Mouse (Mus musculus): Measurements from ENCODE around the gene Zfp991. TPM values are rescaled to one million over a fixed set of nuclear protein-coding genes. Genes with fewer than 3 reads are reported as not detected.
A peak's percentile ranks its signal among the peaks of the same experiment; 100 is the strongest.
"Not testable (repeated sequence)": the region's sequence is repeated elsewhere in the genome, so short reads cannot be mapped to it uniquely, and the experiment has no call there.

The Zfp991 gene
- total RNA-seq (2015) (54.7 and 64.7 TPM in 2 replicates), total RNA-seq (2017) (28.4 and 37.4 TPM in 2 replicates)

DNA sequence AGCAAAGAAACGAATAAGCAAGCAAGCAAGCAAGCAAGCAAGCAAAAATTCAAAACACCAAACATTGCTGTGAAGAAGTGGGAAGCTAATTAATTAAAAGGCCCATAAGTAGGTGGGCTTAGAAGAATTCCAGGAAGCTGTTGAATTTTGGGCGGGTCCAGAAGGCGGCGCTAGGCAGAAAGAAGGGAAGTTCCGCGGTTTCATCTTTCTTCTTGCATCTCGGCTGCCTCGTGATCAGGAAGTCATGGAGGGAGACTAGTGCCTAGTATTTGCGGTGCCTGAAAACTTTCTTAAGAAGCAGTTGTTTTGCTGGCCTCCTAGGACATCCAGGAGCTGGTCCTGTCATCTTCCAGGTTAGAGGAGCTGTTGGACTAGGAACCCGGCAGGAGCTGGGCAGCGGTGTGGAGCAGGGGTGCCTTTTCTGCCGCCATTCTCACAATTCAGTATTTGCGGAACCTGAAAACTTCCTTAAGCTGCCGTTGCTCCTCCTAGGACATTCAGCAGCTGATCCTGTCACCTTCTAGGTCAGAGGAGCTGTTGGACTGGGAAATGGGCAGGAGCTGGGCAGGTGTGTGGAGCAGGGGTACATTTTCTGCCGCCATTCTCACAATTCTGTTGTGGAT is at the start of gene Zfp991:
Gene Zfp991, plus strand, starts transcription at position 202 of the 623 bp plus-strand sequence.
- ATAC-seq (replicated peaks; ENCODE audit: poor library complexity) = peak; percentile 97

GRCm38 (mm10) chr4:147095641-147096040 is 36.2 kb upstream of the Zfp991 start:
- not testable (repeated sequence) for ATAC-seq (replicated peaks; ENCODE audit: poor library complexity)

DNA sequence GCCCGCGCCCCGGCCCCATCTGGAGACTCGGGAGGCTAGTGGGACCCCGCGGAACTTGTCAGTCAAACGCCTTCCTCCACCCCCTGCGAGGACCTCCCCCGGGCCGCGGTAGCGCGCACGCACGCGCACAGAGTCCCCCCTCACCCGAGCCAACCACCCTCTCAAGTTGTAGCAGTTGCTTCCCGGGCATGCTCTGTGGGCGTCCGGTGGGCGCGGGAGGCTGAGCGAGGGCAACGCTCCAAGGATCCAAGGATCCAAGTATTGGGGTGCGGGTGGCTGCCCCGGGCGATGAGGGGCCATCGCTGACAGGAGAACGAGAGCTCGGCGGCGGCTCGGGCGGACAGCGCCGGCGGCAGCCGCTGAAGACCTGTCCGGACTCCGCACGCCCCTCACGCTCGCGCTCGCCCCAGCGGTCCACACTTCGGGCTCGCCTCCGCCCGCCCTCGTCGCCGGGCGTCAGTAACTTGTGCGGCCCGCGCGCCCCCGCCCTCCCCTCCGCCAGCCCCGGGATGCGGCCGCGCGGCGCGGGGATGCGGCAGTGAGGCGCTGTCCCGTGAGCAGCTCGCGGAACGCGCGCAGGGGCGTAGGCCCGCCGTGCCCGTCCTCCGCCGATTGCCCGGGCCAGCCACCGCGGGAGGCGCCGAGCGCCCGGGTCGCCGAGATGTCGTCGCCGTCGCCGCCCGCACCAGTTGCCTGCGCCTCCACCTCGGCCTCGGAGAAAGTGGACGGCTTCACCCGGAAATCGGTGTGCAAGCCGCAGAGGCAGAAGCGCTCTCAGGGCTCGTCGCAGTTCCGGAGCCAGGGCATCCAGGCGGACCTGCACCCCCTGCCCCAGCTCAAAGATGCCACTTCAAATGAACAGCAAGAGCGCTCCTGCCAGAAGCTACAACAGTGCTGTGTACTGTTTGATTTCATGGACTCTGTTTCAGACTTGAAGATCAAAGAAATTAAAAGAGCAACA is 29.9 kb upstream of the Zfp991 start:
- ATAC-seq (replicated peaks; ENCODE audit: poor library complexity) = peak; percentile 63

GRCm38 (mm10) chr4:147103814-147104213 is 28.0 kb upstream of the Zfp991 start:
- not testable (repeated sequence) for ATAC-seq (replicated peaks; ENCODE audit: poor library complexity)

- not testable (repeated sequence) for ATAC-seq (replicated peaks; ENCODE audit: poor library complexity)
These were observed 14.0 kb upstream of the Zfp991 start for GRCm38 (mm10) chr4:147117839-147118238.

GRCm38 (mm10) chr4:147122286-147122685 is 9.6 kb upstream of the Zfp991 start:
- not testable (repeated sequence) for ATAC-seq (replicated peaks; ENCODE audit: poor library complexity)

DNA sequence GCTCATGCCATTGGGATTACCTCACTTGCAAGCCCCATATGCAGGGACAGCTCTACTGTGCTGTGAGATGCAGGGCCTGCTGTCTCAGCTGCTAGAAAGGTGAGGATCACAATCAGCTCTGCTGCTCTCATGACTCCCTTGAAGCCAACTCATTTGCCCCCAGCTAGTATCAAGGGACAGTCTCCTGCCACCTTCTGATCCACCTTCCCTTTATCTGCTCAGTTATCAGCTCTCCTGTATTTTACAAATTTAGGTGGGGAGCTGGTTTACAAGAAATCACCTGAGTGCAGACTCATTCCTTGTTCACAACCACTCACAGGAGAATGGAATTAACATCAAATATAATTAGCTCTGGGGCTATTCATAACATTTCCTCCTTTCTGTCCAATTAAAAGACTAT is 8.0 kb upstream of the Zfp991 start:
- ATAC-seq (replicated peaks; ENCODE audit: poor library complexity) = not testable (repeated sequence)

DNA sequence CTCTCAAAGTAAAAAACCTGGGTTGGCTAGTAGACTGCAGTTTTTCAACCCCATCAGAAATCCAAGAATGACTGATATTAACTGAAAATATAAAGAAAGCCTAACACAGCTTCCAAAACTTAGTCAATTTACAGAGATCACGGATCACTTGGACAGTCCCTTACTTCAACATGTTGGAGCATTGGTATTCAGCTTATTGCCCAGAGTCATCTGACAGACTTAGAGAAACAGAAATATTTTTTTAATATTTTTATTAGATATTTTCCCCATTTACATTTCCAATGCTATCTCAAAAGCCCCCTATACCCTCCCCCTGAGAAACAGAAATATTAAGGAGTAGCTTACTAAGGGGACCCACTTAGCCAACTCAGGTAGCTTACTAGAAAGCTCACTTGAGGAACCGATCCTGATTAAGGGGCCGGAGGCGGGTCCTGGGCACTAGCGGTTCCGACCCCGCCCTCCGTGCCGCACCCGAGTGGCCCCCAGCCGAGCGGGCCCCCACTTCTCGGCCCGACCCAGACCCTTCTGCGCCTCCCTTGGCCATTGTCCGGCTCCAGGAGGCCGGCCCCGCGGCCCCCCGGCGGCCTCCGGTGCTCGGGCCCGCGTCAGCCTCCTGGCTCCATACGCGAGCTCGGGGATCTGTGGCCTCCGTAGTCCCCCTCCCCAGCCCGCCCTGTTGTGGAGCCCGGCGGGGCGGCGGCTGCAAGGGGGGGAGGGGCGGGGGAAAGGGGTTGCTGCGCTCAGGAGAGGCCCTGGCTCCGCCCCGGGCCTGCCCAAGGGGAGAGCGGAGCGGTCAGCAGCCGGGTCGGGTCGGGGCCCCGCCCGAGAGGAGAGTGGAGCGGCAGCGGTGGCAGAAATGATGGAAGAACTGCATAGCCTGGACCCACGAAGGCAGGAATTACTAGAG is 7.2 kb upstream of the Zfp991 start:
- ATAC-seq (replicated peaks; ENCODE audit: poor library complexity) = peak; percentile 85

DNA sequence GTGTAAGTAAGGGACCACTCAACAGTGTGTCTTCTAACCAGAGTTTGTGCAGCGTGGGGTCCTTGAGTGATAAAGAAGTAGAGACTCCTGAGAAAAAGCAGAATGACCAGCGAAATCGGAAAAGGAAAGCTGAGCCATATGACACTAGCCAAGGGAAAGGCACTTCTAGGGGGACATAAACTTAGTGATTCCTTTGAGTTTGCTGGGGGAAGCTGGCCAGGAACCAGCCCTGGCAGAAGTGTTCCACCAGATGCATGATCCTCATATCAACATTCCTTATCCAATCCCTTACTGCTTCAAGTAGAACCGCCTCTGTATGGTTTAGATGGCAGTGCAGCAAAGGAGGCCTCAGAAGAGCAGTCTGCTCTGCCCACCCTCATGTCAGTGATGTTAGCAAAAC is 6.5 kb upstream of the Zfp991 start:
- ATAC-seq (replicated peaks; ENCODE audit: poor library complexity) = not testable (repeated sequence)

- not testable (repeated sequence) for ATAC-seq (replicated peaks; ENCODE audit: poor library complexity)
These were observed 6.0 kb upstream of the Zfp991 start for GRCm38 (mm10) chr4:147125870-147126269.

DNA sequence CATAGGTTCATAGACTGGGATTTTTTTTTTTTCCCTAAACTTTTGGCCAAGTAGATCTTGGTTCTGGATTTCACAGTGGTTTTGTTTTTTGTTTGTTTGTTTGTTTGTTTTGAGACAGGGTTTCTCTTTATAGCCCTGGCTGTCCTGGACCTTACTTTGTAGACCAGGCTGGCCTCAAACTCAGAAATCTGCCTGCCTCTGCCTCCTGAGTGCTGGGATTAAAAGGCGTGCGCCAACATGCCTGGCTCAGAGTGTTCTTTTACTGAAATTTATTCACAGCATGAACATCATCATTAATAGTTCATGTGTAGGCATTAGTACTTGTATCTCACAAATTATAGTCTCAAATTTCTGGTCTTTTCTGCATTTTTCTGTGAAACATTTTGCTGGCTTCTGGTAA is 5.4 kb upstream of the Zfp991 start:
- not testable (repeated sequence) for ATAC-seq (replicated peaks; ENCODE audit: poor library complexity)

DNA sequence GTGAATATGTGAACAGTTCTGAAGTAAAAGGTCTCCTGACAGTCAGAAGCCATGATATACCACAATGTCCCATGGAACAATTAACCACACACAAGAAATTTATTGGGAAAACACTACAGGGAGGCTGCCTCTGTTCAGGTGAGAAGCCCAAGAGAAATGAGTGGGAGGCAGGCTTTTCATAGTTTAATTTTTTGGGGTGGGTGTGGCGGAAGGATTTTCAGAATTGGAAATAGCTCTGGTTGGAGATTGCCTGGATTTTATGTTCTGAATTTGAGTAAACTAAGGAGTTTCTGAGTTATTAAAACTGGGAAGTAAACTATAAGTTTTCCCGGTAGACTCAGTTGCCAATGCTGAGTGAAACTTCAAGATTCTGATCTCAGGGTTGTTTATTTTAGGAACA is 4.7 kb upstream of the Zfp991 start:
- not testable (repeated sequence) for ATAC-seq (replicated peaks; ENCODE audit: poor library complexity)

- ATAC-seq (replicated peaks; ENCODE audit: poor library complexity) = not testable (repeated sequence)
These were observed 3.7 kb upstream of the Zfp991 start for GRCm38 (mm10) chr4:147128152-147128551.

DNA sequence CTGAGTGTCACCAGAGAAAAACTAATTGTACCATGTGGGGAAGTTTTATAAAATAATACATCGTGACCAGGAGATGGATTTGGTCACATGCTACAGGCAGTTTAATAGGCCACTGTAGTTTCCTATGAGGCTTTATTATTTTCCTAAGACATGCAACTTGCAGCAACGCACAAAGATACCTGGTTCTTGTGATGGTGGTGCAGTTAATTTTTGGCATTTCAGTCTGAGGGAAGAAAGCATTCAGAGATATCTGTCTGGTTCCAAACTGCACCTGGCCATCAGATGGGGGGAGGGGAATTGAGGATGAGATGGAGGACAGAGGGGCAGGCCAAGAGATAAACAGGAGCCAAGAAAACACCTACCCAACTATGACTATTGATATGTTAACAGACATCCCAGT is 1.8 kb downstream of the Zfp991 start:
- not testable (repeated sequence) for ATAC-seq (replicated peaks; ENCODE audit: poor library complexity)

- not testable (repeated sequence) for ATAC-seq (replicated peaks; ENCODE audit: poor library complexity)
These were observed 9.9 kb downstream of the Zfp991 start for GRCm38 (mm10) chr4:147141757-147142156.

- ATAC-seq (replicated peaks; ENCODE audit: poor library complexity) = not testable (repeated sequence)
These were observed 33.4 kb downstream of the Zfp991 start for GRCm38 (mm10) chr4:147165282-147165681.

- not testable (repeated sequence) for ATAC-seq (replicated peaks; ENCODE audit: poor library complexity)
These were observed 38.7 kb downstream of the Zfp991 start for GRCm38 (mm10) chr4:147170547-147170946.

- peak; percentile 58 for ATAC-seq (replicated peaks; ENCODE audit: poor library complexity)
These were observed 39.7 kb downstream of the Zfp991 start for GRCm38 (mm10) chr4:147171557-147171956.

- not testable (repeated sequence) for ATAC-seq (replicated peaks; ENCODE audit: poor library complexity)
These were observed 44.5 kb downstream of the Zfp991 start for GRCm38 (mm10) chr4:147176279-147176880.

DNA sequence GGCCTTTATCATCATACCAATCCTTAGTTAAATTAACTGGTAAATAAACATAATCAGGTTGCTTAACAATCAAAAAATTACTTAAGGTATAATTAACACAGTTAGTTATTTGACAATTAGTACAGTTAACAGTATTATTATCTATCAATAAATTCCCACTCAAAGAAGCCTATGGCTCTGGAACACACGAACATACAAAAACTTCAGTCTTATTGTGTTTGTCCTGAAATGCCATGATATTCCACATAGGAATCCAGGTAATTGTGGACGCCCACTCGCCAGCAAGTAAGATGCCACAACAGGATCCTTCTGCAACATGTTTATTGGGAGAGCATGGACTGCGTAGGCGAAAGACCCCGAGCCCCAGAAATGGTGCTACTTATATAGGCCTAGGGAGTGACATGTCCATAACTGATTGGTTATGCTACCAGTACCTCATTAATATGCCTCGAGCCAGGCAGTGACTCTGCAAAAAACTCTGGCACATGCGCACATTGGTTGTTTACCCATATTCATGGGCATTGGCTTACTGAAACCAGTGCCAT is 49.4 kb downstream of the Zfp991 start:
- not testable (repeated sequence) for ATAC-seq (replicated peaks; ENCODE audit: poor library complexity)

All from megakaryocyte progenitor cell, adult 5-6 weeks (primary cell).